Mouse (Mus musculus) spleen, adult 2 months (tissue): ENCODE measurements around the gene Mafk.

ENCODE experiments used
- CTCF ChIP-seq: fragments of 200-500 bp; IDR thresholded peaks from 2 replicates; pipeline ENCODE4 v1.5.1; 2011; ENCODE audit warnings: mild to moderate bottlenecking, inconsistent platforms; ENCODE audit not compliant: insufficient read depth, insufficient read length, insufficient replicate concordance; ENCODE audit errors: extremely low read depth
- POLR2A ChIP-seq: fragments of 200-500 bp; IDR thresholded peaks from 2 replicates; pipeline ENCODE4 v1.6.1; 2011; ENCODE audit warnings: low read depth, low read length, inconsistent platforms

- TF ChIP-seq CTCF = no peak
- TF ChIP-seq POLR2A = no peak
Observed at GRCm38 (mm10) chr5:139803601-139804102, 12.3 kb downstream of the Mafk start.
